Mouse (Mus musculus): ENCODE measurements around the gene Cnga3. TPM values are rescaled to one million over a fixed set of nuclear protein-coding genes. Genes with fewer than 3 reads are reported as not detected.

The Cnga3 gene
- total and polyA plus RNA-seq, 3 experiments: 0.08 to 0.36 (median 0.30) TPM

DNA sequence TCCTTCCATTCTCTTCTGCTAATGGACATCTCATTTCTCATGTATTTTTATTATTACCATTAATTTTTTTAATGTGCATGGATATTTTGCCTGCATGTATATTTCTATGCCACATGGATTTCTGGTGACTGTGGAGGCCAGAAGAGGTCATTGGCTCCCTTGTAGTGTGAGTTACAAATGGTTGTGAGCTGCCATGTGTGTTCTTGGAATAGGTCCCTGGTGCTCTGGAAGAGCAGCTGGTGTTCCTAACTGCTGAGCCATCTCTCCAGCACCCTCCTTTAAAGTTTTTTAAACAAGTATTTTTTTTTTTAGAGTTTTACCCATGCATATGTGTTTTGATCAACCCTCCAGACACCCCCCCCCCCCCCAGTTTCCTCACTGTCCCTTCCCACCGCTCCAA is 82.2 kb downstream of the Cnga3 start:
- H3K9me3 ChIP-seq (replicated peaks; ENCODE audit: low read length): no peaks in the 10 kb centered on the region
- no peak overlapping the region for H3K4me3 ChIP-seq (replicated peaks in 1 of 3; ENCODE audit: low read depth in 2 of 3, low read length in 2 of 3, poor library complexity in 1 of 3)
- no peak for TF ChIP-seq CTCF (conservative IDR thresholded peaks at IDR 0.05 in 1 of 2, IDR thresholded peaks at IDR 0.05 in 1 of 2; ENCODE audit: low read depth in 2 of 2, low read length in 2 of 2)
- no peak for DNase-seq (ENCODE audit: extremely low read depth)
- dilution Hi-C loops (cut with MboI; ENCODE audit: extremely low pct_ligation_motif_present, extremely low pct_unique_long_range_greater_than_20kb, low sequenced_read_pairs) (no loop called here), in situ Hi-C loops (cut with MboI; ENCODE audit: low pct_ligation_motif_present, low pct_unique_long_range_greater_than_20kb, low sequenced_read_pairs) (no loop called here)
- H3K36me3 ChIP-seq (replicated peaks in 1 of 2; ENCODE audit: control insufficient read depth in 1 of 2, insufficient read depth in 1 of 2, low read length in 1 of 2): no peaks in the 10 kb centered on the region
- H3K27ac ChIP-seq (ENCODE audit: insufficient read depth, low read depth): no peak overlapping the region
- H3K9ac ChIP-seq (ENCODE audit: insufficient read depth, low read depth): no peak overlapping the region
- no peak overlapping the region for H3K4me2 ChIP-seq (ENCODE audit: insufficient read depth, low read depth, poor library complexity, severe bottlenecking)
- no peaks in the 10 kb centered on the region for H3K27me3 ChIP-seq (replicated peaks)
- peaks cover 2 to 11% of the 10 kb centered on the region in 2 experiments; a peak in 2 of 4 replicates for H3K4me1 ChIP-seq (ENCODE audit: control insufficient read depth in 1 of 2, insufficient read depth in 2 of 2)
- no peaks in the 10 kb centered on the region; the same call in 1 of the 2 replicates for H3K79me2 ChIP-seq (replicated peaks; ENCODE audit: control insufficient read depth, extremely low read depth, insufficient read depth, poor library complexity, severe bottlenecking)

DNA sequence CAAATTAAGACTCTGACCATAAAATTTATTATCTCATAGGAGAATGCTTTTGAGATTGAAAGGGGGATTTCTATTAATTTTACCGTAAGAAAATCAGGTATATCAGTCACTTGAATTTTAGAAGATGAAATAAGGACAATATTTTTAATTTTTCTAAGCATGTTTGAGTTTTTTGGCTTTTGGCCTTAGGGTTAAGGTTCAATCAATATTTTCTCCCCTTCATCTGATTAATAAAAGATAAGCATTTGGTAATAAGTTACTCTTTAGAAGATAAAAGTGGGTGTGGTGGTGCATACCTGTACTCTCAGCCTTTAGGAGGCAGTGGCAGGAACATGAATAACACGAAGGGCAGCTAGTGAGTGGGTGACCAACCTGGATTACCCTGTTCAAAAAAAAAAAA is 84.7 kb downstream of the Cnga3 start:
- H3K36me3 ChIP-seq (replicated peaks in 1 of 2; ENCODE audit: control insufficient read depth in 1 of 2, insufficient read depth in 1 of 2, low read length in 1 of 2): no peaks in the 10 kb centered on the region
- no peaks in the 10 kb centered on the region for H3K27me3 ChIP-seq (replicated peaks)
- H3K4me3 ChIP-seq (replicated peaks in 1 of 3; ENCODE audit: low read depth in 2 of 3, low read length in 2 of 3, poor library complexity in 1 of 3): no peak overlapping the region
- no peaks in the 10 kb centered on the region; the same call in 1 of the 2 replicates for H3K79me2 ChIP-seq (replicated peaks; ENCODE audit: control insufficient read depth, extremely low read depth, insufficient read depth, poor library complexity, severe bottlenecking)
- TF ChIP-seq TCF12 (IDR thresholded peaks at IDR 0.05; ENCODE audit: low read depth, low read length): no peak
- TF ChIP-seq ELF1 (IDR thresholded peaks at IDR 0.05; ENCODE audit: low read depth, low read length): no peak
- no peak for TF ChIP-seq BHLHE40 (IDR thresholded peaks at IDR 0.05; ENCODE audit: low read depth, low read length)
- TF ChIP-seq NELFE (IDR thresholded peaks at IDR 0.05; ENCODE audit: low read depth, low read length): no peak
- TF ChIP-seq ZMIZ1 (IDR thresholded peaks at IDR 0.05; ENCODE audit: low read depth, low read length): no peak
- TF ChIP-seq JUN (IDR thresholded peaks at IDR 0.05; ENCODE audit: insufficient read depth, low read depth, low read length): no peak
- TF ChIP-seq JUND (conservative IDR thresholded peaks at IDR 0.05; ENCODE audit: low read depth, low read length): no peak
- no peak for TF ChIP-seq MAFK (IDR thresholded peaks at IDR 0.05; ENCODE audit: insufficient replicate concordance, low read length)
- no peak for TF ChIP-seq HCFC1 (IDR thresholded peaks at IDR 0.05; ENCODE audit: low read depth, low read length)
- no peak for TF ChIP-seq PAX5 (IDR thresholded peaks at IDR 0.05; ENCODE audit: low read length)
- TF ChIP-seq CHD2 (IDR thresholded peaks at IDR 0.05; ENCODE audit: low read length): no peak
- no peak for TF ChIP-seq E2F4 (IDR thresholded peaks at IDR 0.05; ENCODE audit: insufficient replicate concordance, low read depth, low read length)
- TF ChIP-seq IRF4 (IDR thresholded peaks at IDR 0.05; ENCODE audit: low read depth, low read length): no peak
- TF ChIP-seq UBTF (IDR thresholded peaks at IDR 0.05; ENCODE audit: low read depth, low read length): no peak
- no peak for TF ChIP-seq MXI1 (IDR thresholded peaks at IDR 0.05; ENCODE audit: low read depth, low read length)
- TF ChIP-seq KAT2A (IDR thresholded peaks at IDR 0.05; ENCODE audit: insufficient replicate concordance, low read length): no peak
- no peak for TF ChIP-seq TBP (conservative IDR thresholded peaks at IDR 0.05; ENCODE audit: low read depth, low read length)
- no peak for TF ChIP-seq ETS1 (conservative IDR thresholded peaks at IDR 0.05; ENCODE audit: low read depth, low read length)
- TF ChIP-seq ZNF384 (IDR thresholded peaks at IDR 0.05; ENCODE audit: low read depth, low read length): no peak
- no peak for TF ChIP-seq GABPA (IDR thresholded peaks at IDR 0.05; ENCODE audit: insufficient replicate concordance, low read depth, low read length)
- dilution Hi-C loops (cut with MboI; ENCODE audit: extremely low pct_ligation_motif_present, extremely low pct_unique_long_range_greater_than_20kb, low sequenced_read_pairs): no loop called here
- H3K9ac ChIP-seq (ENCODE audit: insufficient read depth, low read depth): no peak overlapping the region
- H3K4me2 ChIP-seq (ENCODE audit: insufficient read depth, low read depth, poor library complexity, severe bottlenecking): 0 out of 2 replicates have a peak overlapping the region, but pooled peaks have one; percentile 22
- peaks cover 2 to 20% of the 10 kb centered on the region in 2 experiments; a peak in 2 of 4 replicates for H3K4me1 ChIP-seq (ENCODE audit: control insufficient read depth in 1 of 2, insufficient read depth in 2 of 2)
- no peak overlapping the region for H3K27ac ChIP-seq (ENCODE audit: insufficient read depth, low read depth)
- no peaks in the 10 kb centered on the region for H3K9me3 ChIP-seq (replicated peaks; ENCODE audit: low read length)
- in situ Hi-C loops (cut with MboI; ENCODE audit: low pct_ligation_motif_present, low pct_unique_long_range_greater_than_20kb, low sequenced_read_pairs): no loop called here
- no peak for DNase-seq (ENCODE audit: extremely low read depth)
